Mouse (Mus musculus): ENCODE results near the gene Klhdc7a.

GRCm38 (mm10) chr4:139950431-139950848 is 17.4 kb downstream of the Klhdc7a start:
- no peak for TF ChIP-seq HCFC1 (IDR thresholded peaks at IDR 0.05; ENCODE audit: borderline replicate concordance, insufficient read depth, low read length)
- no peak for TF ChIP-seq ZNF384 (IDR thresholded peaks at IDR 0.05; ENCODE audit: low read depth, low read length)
- no peak for TF ChIP-seq CHD2 (IDR thresholded peaks at IDR 0.05; ENCODE audit: low read depth, low read length)

Data from ES-E14 (cell line).